Mouse (Mus musculus): ENCODE measurements around the gene Fbxl17. TPM values are rescaled to one million over a fixed set of nuclear protein-coding genes. Genes with fewer than 3 reads are reported as not detected.

Fbxl17 gene
- total RNA-seq, 4 experiments from 2014 or later = 46.7 to 63.6 (median 51.9) TPM

- no peak for DNase-seq (ENCODE audit: low spot score in 2 of 2)
Observed at GRCm38 (mm10) chr17:63342440-63342839, 157.4 kb downstream of the Fbxl17 start.

DNA sequence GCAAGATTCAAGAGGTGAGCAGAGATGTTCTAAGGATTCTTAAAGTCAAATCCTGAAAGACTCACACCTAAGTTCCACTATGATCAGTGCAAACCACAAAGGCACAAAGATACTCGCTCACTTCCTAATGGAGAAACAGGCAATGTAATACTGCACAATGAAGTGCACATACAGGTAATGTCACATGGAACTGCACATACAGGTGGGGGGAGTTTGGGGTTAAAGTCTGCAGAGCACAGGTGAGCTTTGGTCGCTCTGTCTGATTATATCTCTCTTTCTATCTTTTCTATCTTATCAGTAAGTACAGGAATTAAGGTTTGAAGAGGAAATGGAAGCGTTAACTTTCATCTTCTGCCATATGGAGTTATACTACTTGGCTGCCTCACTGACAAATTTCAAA is 158.6 kb downstream of the Fbxl17 start:
- no peak for DNase-seq (ENCODE audit: low spot score in 2 of 2)

- DNase-seq (ENCODE audit: low spot score in 2 of 2) = no peak
Observed at GRCm38 (mm10) chr17:63328888-63329287, 170.9 kb downstream of the Fbxl17 start.

GRCm38 (mm10) chr17:63326227-63326626 is 173.6 kb downstream of the Fbxl17 start:
- DNase-seq (ENCODE audit: low spot score in 2 of 2) = no peak

DNA sequence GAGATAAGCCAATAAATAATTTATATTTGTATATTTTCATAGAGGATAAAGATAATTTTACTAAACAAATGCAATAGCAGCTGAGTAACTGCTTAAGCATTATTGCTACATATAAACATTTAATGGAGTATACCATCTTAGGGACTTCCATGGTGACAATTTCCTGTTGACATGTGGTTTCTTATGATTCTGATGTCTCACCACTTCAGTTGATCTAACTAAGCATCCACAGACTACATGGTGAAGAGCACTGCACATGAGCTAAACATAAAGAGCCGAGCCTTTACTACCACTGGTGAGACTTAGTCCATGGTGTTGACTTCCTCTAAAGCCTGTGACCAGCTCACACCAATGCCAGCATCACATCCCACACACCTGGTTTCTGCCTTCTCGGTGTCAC is 175.1 kb downstream of the Fbxl17 start:
- no peak for DNase-seq (ENCODE audit: low spot score in 2 of 2)

GRCm38 (mm10) chr17:63324039-63324438 is 175.8 kb downstream of the Fbxl17 start:
- DNase-seq (ENCODE audit: low spot score in 2 of 2) = peak; percentile 63

- no peak for DNase-seq (ENCODE audit: low spot score in 2 of 2)
Observed at GRCm38 (mm10) chr17:63322846-63323245, 177.0 kb downstream of the Fbxl17 start.

GRCm38 (mm10) chr17:63321290-63321689 is 178.5 kb downstream of the Fbxl17 start:
- DNase-seq (ENCODE audit: low spot score in 2 of 2) = no peak

DNA sequence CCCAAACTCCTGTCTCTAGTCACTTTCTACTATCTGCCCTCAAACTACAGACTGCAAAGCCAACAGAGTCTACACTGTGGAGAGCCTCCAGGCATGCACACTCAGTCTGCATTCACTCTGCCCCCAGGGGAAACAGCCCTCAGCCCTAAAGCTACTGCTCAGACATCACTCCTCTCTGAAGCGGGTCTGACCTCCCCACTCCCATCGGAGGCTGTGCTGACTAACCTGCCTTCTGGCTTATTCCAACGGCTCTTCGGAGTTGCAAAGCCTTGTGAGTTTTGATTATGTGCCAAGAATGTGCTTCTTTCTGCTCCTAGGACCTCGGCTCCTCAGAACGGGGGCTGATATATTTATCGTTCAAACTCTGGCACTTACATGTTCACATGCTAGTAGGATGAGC is 182.3 kb downstream of the Fbxl17 start:
- no peak for DNase-seq (ENCODE audit: low spot score in 2 of 2)

- DNase-seq (ENCODE audit: low spot score in 2 of 2) = no peak
Observed at GRCm38 (mm10) chr17:63315646-63316480, 184.0 kb downstream of the Fbxl17 start.

- DNase-seq (ENCODE audit: low spot score in 2 of 2) = no peak
Observed at GRCm38 (mm10) chr17:63312804-63313203, 187.0 kb downstream of the Fbxl17 start.

- DNase-seq (ENCODE audit: low spot score in 2 of 2) = no peak
Observed at GRCm38 (mm10) chr17:63312330-63312729, 187.5 kb downstream of the Fbxl17 start.

DNA sequence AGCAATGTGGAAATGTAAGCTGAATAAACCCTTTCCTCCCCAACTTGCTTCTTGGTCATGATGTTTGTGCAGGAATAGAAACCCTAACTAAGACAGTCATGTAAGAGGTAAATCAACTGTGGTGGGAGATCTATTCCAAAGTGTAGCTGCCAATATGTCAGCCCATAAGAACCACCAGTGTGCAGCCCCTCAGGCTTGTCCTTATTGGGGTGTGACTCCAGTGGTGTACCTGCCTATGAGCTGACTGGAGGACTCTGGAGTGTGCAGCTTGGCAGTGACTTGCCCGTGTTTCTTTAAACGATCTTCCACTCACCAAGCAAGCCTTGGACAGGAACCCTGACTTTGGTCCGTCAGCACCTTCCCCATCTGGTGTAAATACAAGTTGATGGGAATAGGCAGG is 188.2 kb downstream of the Fbxl17 start:
- DNase-seq (ENCODE audit: low spot score in 2 of 2) = no peak

GRCm38 (mm10) chr17:63310021-63310420 is 189.8 kb downstream of the Fbxl17 start:
- DNase-seq (ENCODE audit: low spot score in 2 of 2) = no peak

DNA sequence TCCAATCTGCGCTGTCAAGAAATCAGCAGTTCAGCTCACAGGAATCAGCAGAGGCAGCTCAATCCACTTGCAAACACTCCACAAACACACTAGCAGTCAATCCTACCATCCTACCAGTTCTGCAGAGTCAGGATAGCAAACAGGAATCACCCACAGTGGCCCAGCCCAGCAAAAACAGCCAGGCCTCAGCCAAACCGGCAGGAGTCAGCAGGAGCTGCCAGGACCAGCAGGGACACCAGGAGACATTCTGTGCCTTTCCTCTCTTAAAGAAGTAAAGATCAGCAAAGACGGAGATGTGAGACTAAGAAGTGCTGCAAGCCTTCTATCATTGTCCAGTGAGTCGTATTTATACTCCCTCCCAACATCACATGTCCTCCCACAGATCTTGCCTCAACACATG is 196.0 kb downstream of the Fbxl17 start:
- DNase-seq (ENCODE audit: low spot score in 2 of 2) = no peak

- no peak for DNase-seq (ENCODE audit: low spot score in 2 of 2)
Observed at GRCm38 (mm10) chr17:63301822-63302393, 197.9 kb downstream of the Fbxl17 start.

GRCm38 (mm10) chr17:63295471-63295870 is 204.3 kb downstream of the Fbxl17 start:
- no peak for DNase-seq (ENCODE audit: low spot score in 2 of 2)

DNA sequence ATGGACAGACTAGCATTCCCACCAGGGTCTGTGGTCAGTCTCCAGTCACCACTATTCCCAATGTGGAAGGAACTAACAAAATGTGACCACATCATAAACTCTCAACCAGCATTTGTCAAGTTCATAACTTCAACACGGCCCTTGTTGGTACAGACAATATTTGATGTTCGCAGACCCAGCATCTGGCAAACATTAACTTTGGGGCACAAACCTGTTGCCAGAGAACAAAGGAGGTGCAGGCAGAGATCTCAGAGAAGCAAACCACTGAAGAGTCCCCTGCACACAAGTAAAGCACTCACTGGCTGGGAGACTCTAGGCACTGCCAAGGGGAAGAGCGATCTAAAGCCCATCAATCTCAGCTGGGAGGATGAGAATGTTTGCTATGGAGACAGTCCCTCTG is 204.9 kb downstream of the Fbxl17 start:
- no peak for DNase-seq (ENCODE audit: low spot score in 2 of 2)

GRCm38 (mm10) chr17:63293979-63294378 is 205.8 kb downstream of the Fbxl17 start:
- no peak for DNase-seq (ENCODE audit: low spot score in 2 of 2)

DNA sequence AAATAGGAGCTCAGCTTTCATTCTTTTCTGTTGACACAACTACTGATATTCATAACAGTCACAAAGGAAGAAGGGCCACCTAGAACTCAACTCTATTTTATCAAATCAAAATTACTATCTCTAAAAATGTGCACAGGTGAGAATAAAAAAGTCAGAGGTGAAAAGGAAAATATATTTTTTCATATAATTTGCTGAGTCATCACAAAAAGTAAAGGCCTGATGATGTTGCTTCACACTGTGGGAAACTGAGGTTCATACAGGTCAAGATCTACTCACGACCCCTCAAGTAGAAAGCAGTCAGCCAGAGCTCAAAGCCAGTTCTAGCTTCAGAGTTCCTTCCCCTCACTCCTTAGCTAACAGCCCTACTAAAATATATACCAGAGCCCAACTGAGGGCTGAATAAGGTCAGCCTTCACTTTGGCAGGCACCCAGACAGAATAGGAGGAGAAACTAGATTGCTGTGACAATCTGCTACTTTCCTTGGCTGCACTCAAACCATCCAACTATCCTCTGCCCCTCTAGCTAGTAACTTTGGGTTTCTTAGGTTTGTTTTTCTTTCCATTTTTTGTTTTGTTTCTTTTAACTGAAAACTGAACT is 210.4 kb downstream of the Fbxl17 start:
- DNase-seq (ENCODE audit: low spot score in 2 of 2) = peak in 1 of 2 experiments; percentile 13

DNA sequence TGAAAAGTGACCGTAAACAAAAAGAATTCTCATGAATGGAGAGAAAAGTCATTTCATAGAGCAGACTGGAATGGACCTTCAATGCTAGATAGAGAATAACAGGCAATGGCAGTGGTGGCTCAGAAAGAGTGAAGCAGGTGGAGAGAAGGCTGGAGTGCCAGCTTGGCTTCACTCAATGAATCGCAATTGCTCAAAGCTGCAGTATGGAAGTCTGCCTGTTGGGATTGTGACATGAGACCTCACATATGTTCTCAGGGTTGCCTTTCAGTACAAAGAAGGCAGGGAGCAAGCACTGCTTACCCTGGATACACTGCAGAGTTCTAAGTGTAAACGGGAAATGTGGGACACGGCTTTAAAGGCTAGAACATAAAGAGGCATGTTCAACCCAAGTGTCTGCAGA is 211.0 kb downstream of the Fbxl17 start:
- no peak for DNase-seq (ENCODE audit: low spot score in 2 of 2)

GRCm38 (mm10) chr17:63287413-63287812 is 212.4 kb downstream of the Fbxl17 start:
- DNase-seq (ENCODE audit: low spot score in 2 of 2) = peak in 1 of 2 experiments; percentile 34

Measured in gastrocnemius, adult 8-10 months (tissue).